ENCODE assay signal across 27 mouse cellular contexts in genomic region chr9:123278003-123278402, GRCm38 (mm10). TPM values are rescaled to one million over a fixed set of nuclear protein-coding genes. Genes with fewer than 3 reads are reported as not detected.
DNase-seq lines count a peak whose midpoint lies in the region; ATAC-seq lines count a peak whose summit lies in the region.
"Had no signal": no experiment of that assay in that cellular context is flagged by ENCODE, and none has a peak within 500 bp of the region (broad histone marks: within the 10 kb centered on the region; RNA-seq: fewer than 3 reads in every experiment).

No protein-coding gene starts in this region.

- 89% methylated on average over 2 of the region's 2 CpGs for WGBS in midbrain, embryonic 15.5 days

- ATAC-seq in granulocyte monocyte progenitor cell, adult 5-6 weeks (replicated peaks; ENCODE audit: poor library complexity, severe bottlenecking): peak; percentile 35; the same call in 1 of the 2 replicates
- no peak for ATAC-seq in midbrain, embryonic 15.5 days (replicated peaks)
- ATAC-seq: forebrain, embryonic 14.5 days; inflammation-experienced regulatory T-cells, adult 6 months had no signal

- peak; percentile 47 for DNase-seq in urinary bladder, postnatal 14 days (ENCODE audit: low spot score)
- no peak for DNase-seq in urinary bladder, adult 2 months (ENCODE audit: low spot score)
- peak; percentile 61 for DNase-seq in brain, adult 2 months (ENCODE audit: low read depth, low spot score)
- DNase-seq in adrenal gland, adult 2 months: no peak
- DNase-seq: adrenal gland, postnatal 36 days; cerebellum, adult 2 months; cerebellum, postnatal 14 days; gastrocnemius, postnatal 14 days; heart, adult 2 months; heart, postnatal 10 days; kidney, adult 8-10 months; layer of hippocampus, adult 9-11 months had no signal

- H3K27me3 ChIP-seq in midbrain, embryonic 15.5 days (replicated peaks): no peaks in the 10 kb centered on the region
- H3K27me3 ChIP-seq: embryonic facial prominence, embryonic 15.5 days; heart, embryonic 13.5 days; hindbrain, embryonic 15.5 days; limb, embryonic 12.5 days; lung, embryonic 15.5 days; neural tube, embryonic 12.5 days had no signal

- no peaks in the 10 kb centered on the region for H3K36me3 ChIP-seq in midbrain, embryonic 15.5 days (replicated peaks)
- H3K36me3 ChIP-seq: embryonic facial prominence, embryonic 10.5 days; embryonic facial prominence, embryonic 15.5 days; heart, embryonic 13.5 days; hindbrain, embryonic 10.5 days; hindbrain, embryonic 15.5 days; limb, embryonic 12.5 days; lung, embryonic 15.5 days; neural tube, embryonic 12.5 days had no signal

- H3K4me1 ChIP-seq in midbrain, embryonic 15.5 days: no peaks in the 10 kb centered on the region
- H3K4me1 ChIP-seq: embryonic facial prominence, embryonic 10.5 days; embryonic facial prominence, embryonic 15.5 days; hindbrain, embryonic 10.5 days; hindbrain, embryonic 15.5 days; limb, embryonic 12.5 days; lung, embryonic 15.5 days; neural tube, embryonic 12.5 days had no signal

- H3K9ac ChIP-seq in midbrain, embryonic 15.5 days: no peak overlapping the region
- H3K9ac ChIP-seq: embryonic facial prominence, embryonic 15.5 days; heart, embryonic 13.5 days; hindbrain, embryonic 15.5 days; limb, embryonic 12.5 days; lung, embryonic 15.5 days; neural tube, embryonic 12.5 days had no signal

- H3K4me2 ChIP-seq in midbrain, embryonic 15.5 days: no peak overlapping the region
- H3K4me2 ChIP-seq: embryonic facial prominence, embryonic 15.5 days; heart, embryonic 13.5 days; hindbrain, embryonic 15.5 days; limb, embryonic 12.5 days; lung, embryonic 15.5 days; midbrain, embryonic 11.5 days; neural tube, embryonic 12.5 days had no signal

- H3K9me3 ChIP-seq in midbrain, embryonic 15.5 days: no peaks in the 10 kb centered on the region
- H3K9me3 ChIP-seq: embryonic facial prominence, embryonic 10.5 days; embryonic facial prominence, embryonic 15.5 days; heart, embryonic 13.5 days; hindbrain, embryonic 10.5 days; hindbrain, embryonic 15.5 days; limb, embryonic 12.5 days; lung, embryonic 15.5 days; neural tube, embryonic 12.5 days had no signal

- H3K4me3 ChIP-seq in midbrain, embryonic 15.5 days: no peak overlapping the region
- H3K4me3 ChIP-seq: embryonic facial prominence, embryonic 10.5 days; embryonic facial prominence, embryonic 15.5 days; heart, adult 2 months; heart, embryonic 13.5 days; hindbrain, embryonic 10.5 days; hindbrain, embryonic 15.5 days; limb, embryonic 12.5 days; lung, embryonic 15.5 days; myocyte; neural tube, embryonic 12.5 days had no signal

- H3K27ac ChIP-seq in midbrain, embryonic 15.5 days: no peak overlapping the region
- H3K27ac ChIP-seq: embryonic facial prominence, embryonic 10.5 days; embryonic facial prominence, embryonic 15.5 days; heart, adult 2 months; heart, embryonic 13.5 days; hindbrain, embryonic 10.5 days; hindbrain, embryonic 15.5 days; kidney, postnatal 0 days; limb, embryonic 12.5 days; lung, embryonic 15.5 days; neural tube, embryonic 12.5 days had no signal

RNA-seq across cellular contexts. Expression of gene Tmem158, which starts 17.4 kb away (rescaled TPM):
- 20.7 and 22.7 TPM in 2 replicates for polyA plus RNA-seq in urinary bladder, adult 2 months (2012; rRNA removed)
- total RNA-seq in granulocyte monocyte progenitor cell, adult 5-6 weeks (2014; fragmentation: Nextera tagmentation): 2.3 TPM in 1 of 2 replicates, not detected in the other
- total RNA-seq in granulocyte monocyte progenitor cell, adult 5-6 weeks (2017): 0.65 TPM in 1 of 2 replicates, not detected in the other
- 10 to 100 TPM in 1 of 2 experiments, 1 to 10 TPM in 1; 4.5 to 11.0 TPM for total RNA-seq in adrenal gland, adult 2 months (2021)
- polyA plus RNA-seq in adrenal gland, adult 2 months (2012; rRNA removed): 42.7 and 50.3 TPM in 2 replicates
- 40.8 and 41.8 TPM in 2 replicates for polyA plus RNA-seq in midbrain, embryonic 15.5 days (2015; fragmentation: Nextera tagmentation; extraction: Ambion mirVana)

Comparison
In these comparisons a context has a peak if more than half of its experiments do, and no peak if none do; other contexts are left out.
1. DNase-seq: peak in urinary bladder, postnatal 14 days (single experiment) and brain, adult 2 months (single experiment); none in urinary bladder, adult 2 months (single experiment) and adrenal gland, adult 2 months (single experiment).